Mouse (Mus musculus): ENCODE results near the gene Lmod2. TPM values are rescaled to one million over a fixed set of nuclear protein-coding genes. Genes with fewer than 3 reads are reported as not detected.

Gene Lmod2
- polyA plus RNA-seq, 1 experiment from 2014 or later, result not detected

GRCm38 (mm10) chr6:24583456-24583855 lies 14.1 kb upstream of the Lmod2 start:
- WGBS, result 80% methylated on average over 3 of the region's 3 CpGs
- H3K9ac ChIP-seq, result no peak overlapping the region
- no peaks in the 10 kb centered on the region for H3K27me3 ChIP-seq
- no peak overlapping the region for H3K4me3 ChIP-seq
- peaks cover 2% of the 10 kb centered on the region; the same call in 1 of the 2 replicates for H3K4me1 ChIP-seq
- H3K4me2 ChIP-seq (replicated peaks), result no peak overlapping the region
- H3K36me3 ChIP-seq, result no peaks in the 10 kb centered on the region
- H3K27ac ChIP-seq, result no peak overlapping the region
- H3K9me3 ChIP-seq (replicated peaks), result no peaks in the 10 kb centered on the region
- no peak for ATAC-seq (ENCODE audit: low FRiP score)

DNA sequence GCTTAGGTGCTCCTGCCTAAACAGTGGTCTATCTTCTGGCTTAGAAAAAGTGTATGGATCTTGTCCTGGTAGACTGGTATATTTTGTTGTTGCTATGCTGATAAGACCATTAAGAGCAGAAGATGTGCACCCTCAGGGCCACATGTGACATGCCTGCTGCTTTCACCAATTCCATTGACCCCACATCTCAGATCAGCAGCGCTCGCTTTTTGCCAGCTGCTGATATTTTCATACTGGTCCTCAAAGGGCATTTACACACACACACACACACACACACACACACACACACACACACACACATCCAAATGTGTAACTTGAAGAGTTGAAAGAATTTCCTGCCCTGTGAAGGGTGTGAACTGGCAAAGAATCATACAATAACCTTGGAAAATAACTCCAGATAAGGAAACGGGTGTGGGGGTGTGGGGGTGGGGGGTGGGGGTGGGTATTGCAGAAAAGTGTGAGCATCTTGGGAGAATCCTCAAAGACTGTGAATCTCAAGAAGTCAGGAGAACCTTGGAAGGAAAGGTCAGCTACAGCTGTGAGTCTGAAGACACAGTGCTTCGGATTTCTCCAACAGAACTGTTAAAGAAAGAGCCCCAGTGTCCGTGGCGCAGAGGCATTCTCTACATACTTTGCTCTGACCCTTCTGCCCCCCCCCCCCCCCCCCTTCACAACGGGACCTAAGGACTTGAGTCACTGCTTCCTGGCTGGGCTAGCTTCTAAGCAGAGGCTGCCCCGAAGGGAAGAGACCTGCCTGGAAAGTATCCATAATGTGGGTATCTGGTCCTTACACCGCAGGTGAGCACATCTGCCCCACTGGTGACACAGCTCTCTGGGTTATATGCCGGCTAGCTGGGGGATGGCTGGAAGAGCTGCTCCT lies 11.9 kb upstream of the Lmod2 start:
- Histone ChIP-seq H3K9ac (no peak overlapping the region), H3K27me3 (no peaks in the 10 kb centered on the region), H3K4me1 (peaks cover 2% of the 10 kb centered on the region; the same call in 1 of the 2 replicates), H3K4me2 (replicated peaks) (no peak overlapping the region), H3K27ac (no peak overlapping the region), H3K4me3 (no peak overlapping the region), H3K9me3 (replicated peaks) (no peaks in the 10 kb centered on the region), H3K36me3 (no peaks in the 10 kb centered on the region)
- WGBS, result 60% methylated on average over 9 of the region's 10 CpGs
- no peak for ATAC-seq (ENCODE audit: low FRiP score)

DNA sequence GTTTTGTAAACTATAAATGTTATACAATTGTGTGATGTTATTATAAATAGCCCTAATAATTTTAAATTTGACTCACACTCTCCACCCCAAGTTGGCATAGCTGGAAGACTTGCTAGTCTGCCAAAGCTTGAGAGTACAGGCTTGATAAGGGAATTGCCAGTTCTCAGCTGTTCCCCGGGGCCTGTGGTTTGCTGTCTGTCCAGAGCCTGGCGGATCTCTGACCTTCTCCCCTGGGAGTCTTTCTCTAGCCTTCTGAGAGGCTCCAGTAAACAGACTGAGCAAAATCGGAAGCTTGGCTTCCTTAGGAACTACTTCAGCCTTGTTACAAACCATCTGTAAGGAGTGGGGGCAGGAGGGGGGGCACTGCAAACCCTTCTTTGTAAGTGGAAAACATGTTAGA lies 10.7 kb upstream of the Lmod2 start:
- Histone ChIP-seq H3K27ac (no peak overlapping the region), H3K9me3 (replicated peaks) (no peaks in the 10 kb centered on the region), H3K9ac (no peak overlapping the region), H3K36me3 (no peaks in the 10 kb centered on the region), H3K4me1 (peaks cover 2% of the 10 kb centered on the region; the same call in 1 of the 2 replicates), H3K4me3 (no peak overlapping the region), H3K27me3 (no peaks in the 10 kb centered on the region), H3K4me2 (replicated peaks) (no peak overlapping the region)
- ATAC-seq (ENCODE audit: low FRiP score), result no peak
- WGBS, result 37% methylated on average over 3 of the region's 3 CpGs

- ATAC-seq (ENCODE audit: low FRiP score), result no peak
- H3K4me3 ChIP-seq, result no peak overlapping the region
- H3K4me2 ChIP-seq (replicated peaks), result no peak overlapping the region
- H3K9me3 ChIP-seq (replicated peaks), result no peaks in the 10 kb centered on the region
- H3K27me3 ChIP-seq, result no peaks in the 10 kb centered on the region
- peaks cover 2% of the 10 kb centered on the region; the same call in 1 of the 2 replicates for H3K4me1 ChIP-seq
- no peak overlapping the region for H3K9ac ChIP-seq
- 78% methylated on average over 5 of the region's 5 CpGs for WGBS
- no peaks in the 10 kb centered on the region for H3K36me3 ChIP-seq
- H3K27ac ChIP-seq, result no peak overlapping the region
Observed at GRCm38 (mm10) chr6:24590282-24590681, 7.3 kb upstream of the Lmod2 start.

DNA sequence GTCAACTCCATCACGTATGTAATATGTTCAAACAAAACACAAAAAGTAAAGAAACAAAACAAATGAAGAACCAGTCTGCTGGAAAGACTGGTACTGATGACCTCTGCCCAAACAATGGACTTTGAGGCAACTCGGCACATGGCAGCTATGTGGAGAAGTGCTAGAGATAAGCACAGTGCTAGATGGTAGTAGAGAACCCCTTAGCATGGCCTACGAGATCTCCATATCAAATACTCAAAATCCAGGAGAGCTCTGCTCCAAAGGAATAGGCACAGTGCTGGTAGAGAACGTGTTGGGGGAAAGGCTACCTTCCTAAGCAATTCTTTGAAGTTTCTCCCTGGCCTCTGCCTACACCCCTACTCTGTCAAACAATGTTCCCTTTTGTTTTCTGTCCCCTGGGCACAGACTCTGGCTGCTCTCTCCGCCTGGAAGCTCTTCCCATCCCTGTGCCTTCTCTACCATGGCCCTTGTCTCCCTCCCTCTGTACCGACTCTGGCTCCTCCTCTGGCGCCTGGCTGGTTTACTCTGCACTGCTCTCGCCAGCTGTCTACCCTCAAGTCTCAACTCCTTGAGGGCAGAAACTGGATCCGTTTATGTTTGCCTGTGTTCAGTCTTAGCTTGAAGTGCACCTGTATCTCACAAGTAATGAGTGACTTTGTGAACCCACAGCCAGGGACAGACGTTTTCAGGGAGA lies 5.9 kb upstream of the Lmod2 start:
- WGBS, result 42% methylated on average over 10 of the region's 10 CpGs
- ATAC-seq (ENCODE audit: low FRiP score), result no peak
- Histone ChIP-seq H3K9ac (no peak overlapping the region), H3K4me1 (no peaks in the 10 kb centered on the region), H3K4me2 (replicated peaks) (no peak overlapping the region), H3K36me3 (no peaks in the 10 kb centered on the region), H3K27ac (no peak overlapping the region), H3K4me3 (no peak overlapping the region), H3K9me3 (replicated peaks) (no peaks in the 10 kb centered on the region), H3K27me3 (no peaks in the 10 kb centered on the region)

DNA sequence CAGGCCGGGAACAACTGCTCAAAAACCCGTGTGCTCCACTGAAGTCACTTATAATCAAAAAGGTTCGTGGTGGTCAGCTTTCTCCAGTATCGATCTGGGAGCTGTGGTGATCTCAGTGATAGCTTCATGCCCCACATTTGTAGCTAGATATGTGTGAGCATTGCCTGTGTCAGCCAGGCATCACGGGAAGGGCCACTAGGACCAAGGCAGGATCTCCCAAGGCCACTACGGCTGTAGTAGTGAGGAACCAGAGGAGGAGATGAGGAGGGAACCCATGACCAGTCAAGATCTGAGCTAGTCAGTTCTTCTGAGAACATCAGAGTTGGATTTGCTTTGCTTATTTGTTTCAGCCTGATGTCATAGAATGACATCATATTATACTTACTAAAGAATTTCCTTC lies 1.6 kb downstream of the Lmod2 start:
- H3K4me3 ChIP-seq, result no peak overlapping the region
- no peaks in the 10 kb centered on the region; the same call in 1 of the 2 replicates for H3K4me1 ChIP-seq
- H3K9ac ChIP-seq, result no peak overlapping the region
- H3K27me3 ChIP-seq, result no peaks in the 10 kb centered on the region
- no peak overlapping the region for H3K4me2 ChIP-seq (replicated peaks)
- no peak for ATAC-seq (ENCODE audit: low FRiP score)
- WGBS, result 93% methylated on average over 6 of the region's 6 CpGs
- H3K9me3 ChIP-seq (replicated peaks), result no peaks in the 10 kb centered on the region
- H3K36me3 ChIP-seq, result no peaks in the 10 kb centered on the region
- H3K27ac ChIP-seq, result no peak overlapping the region

DNA sequence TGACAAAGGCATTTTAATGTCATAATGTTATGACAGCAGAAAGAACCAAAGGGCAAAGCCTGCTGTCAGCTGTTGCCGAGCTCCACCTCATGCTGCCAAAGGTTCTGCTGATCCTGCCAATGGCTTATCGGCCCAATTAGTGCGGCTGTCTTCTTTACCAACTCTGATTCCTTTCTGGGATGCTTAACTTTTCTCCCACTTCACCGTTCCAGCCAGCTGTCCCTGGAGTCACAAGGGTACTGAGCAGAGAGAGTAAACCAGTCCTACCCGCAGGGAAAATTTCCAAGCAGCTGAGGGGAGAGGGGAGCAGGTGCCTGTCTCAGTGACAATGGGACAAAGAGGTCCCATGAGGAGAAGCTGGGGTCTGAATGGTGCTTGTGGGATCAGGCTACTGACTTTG lies 2.1 kb downstream of the Lmod2 start:
- H3K9ac ChIP-seq, result no peak overlapping the region
- ATAC-seq (ENCODE audit: low FRiP score), result no peak
- H3K27ac ChIP-seq, result no peak overlapping the region
- no peaks in the 10 kb centered on the region for H3K27me3 ChIP-seq
- H3K4me1 ChIP-seq, result no peaks in the 10 kb centered on the region; the same call in 1 of the 2 replicates
- no peaks in the 10 kb centered on the region for H3K36me3 ChIP-seq
- H3K4me2 ChIP-seq (replicated peaks), result no peak overlapping the region
- H3K9me3 ChIP-seq (replicated peaks), result no peaks in the 10 kb centered on the region
- no peak overlapping the region for H3K4me3 ChIP-seq
- 79% methylated on average over 5 of the region's 5 CpGs for WGBS

DNA sequence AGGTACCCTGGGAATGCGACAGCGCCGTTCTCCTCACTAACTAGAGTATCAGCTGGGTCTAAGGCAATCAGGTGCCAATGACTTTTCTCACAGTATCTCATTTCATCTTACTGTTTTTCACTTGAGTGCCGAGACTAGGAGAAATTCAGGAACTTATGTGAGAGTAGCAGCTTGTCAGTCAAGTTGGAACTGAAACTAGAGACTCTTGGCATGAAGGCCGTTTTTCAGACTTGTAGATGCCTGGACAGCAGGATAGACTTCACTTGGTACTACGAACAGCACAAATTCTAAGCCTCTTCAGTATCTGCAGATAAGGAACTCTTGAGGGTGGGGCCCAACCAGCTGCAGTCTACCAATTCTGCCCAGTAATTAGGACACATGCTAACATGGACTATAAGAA lies 2.6 kb downstream of the Lmod2 start:
- Histone ChIP-seq H3K4me2 (replicated peaks) (no peak overlapping the region), H3K27ac (no peak overlapping the region), H3K9me3 (replicated peaks) (no peaks in the 10 kb centered on the region), H3K27me3 (no peaks in the 10 kb centered on the region), H3K4me1 (no peaks in the 10 kb centered on the region; the same call in 1 of the 2 replicates), H3K36me3 (no peaks in the 10 kb centered on the region), H3K4me3 (no peak overlapping the region), H3K9ac (no peak overlapping the region)
- 81% methylated on average over 6 of the region's 6 CpGs for WGBS
- no peak for ATAC-seq (ENCODE audit: low FRiP score)

GRCm38 (mm10) chr6:24600726-24601125 lies 3.2 kb downstream of the Lmod2 start:
- Histone ChIP-seq H3K9ac (no peak overlapping the region), H3K4me1 (no peaks in the 10 kb centered on the region; the same call in 1 of the 2 replicates), H3K4me3 (no peak overlapping the region), H3K9me3 (replicated peaks) (no peaks in the 10 kb centered on the region), H3K4me2 (replicated peaks) (no peak overlapping the region), H3K27me3 (no peaks in the 10 kb centered on the region), H3K36me3 (no peaks in the 10 kb centered on the region), H3K27ac (no peak overlapping the region)
- whole genome bisulfite sequencing, result 71% methylated on average over 4 of the region's 4 CpGs
- no peak for ATAC-seq (ENCODE audit: low FRiP score)

- no peak overlapping the region for H3K4me3 ChIP-seq
- no peak overlapping the region for H3K27ac ChIP-seq
- WGBS, result 48% methylated on average over 1 of the region's 1 CpGs
- no peak overlapping the region for H3K9ac ChIP-seq
- H3K4me1 ChIP-seq, result no peaks in the 10 kb centered on the region; the same call in 1 of the 2 replicates
- H3K36me3 ChIP-seq, result no peaks in the 10 kb centered on the region
- H3K4me2 ChIP-seq (replicated peaks), result no peak overlapping the region
- H3K9me3 ChIP-seq (replicated peaks), result no peaks in the 10 kb centered on the region
- ATAC-seq (ENCODE audit: low FRiP score), result no peak
- no peaks in the 10 kb centered on the region for H3K27me3 ChIP-seq
Observed at GRCm38 (mm10) chr6:24601668-24602067, 4.1 kb downstream of the Lmod2 start.

GRCm38 (mm10) chr6:24602351-24602750 lies 4.8 kb downstream of the Lmod2 start:
- no peak for ATAC-seq (ENCODE audit: low FRiP score)

GRCm38 (mm10) chr6:24602993-24603392 lies 5.4 kb downstream of the Lmod2 start:
- Histone ChIP-seq H3K4me3 (no peak overlapping the region), H3K9ac (no peak overlapping the region), H3K4me1 (no peaks in the 10 kb centered on the region; the same call in 1 of the 2 replicates), H3K9me3 (replicated peaks) (no peaks in the 10 kb centered on the region), H3K27ac (no peak overlapping the region), H3K36me3 (no peaks in the 10 kb centered on the region), H3K4me2 (replicated peaks) (no peak overlapping the region), H3K27me3 (no peaks in the 10 kb centered on the region)
- no peak for ATAC-seq (ENCODE audit: low FRiP score)
- WGBS, result 93% methylated on average over 5 of the region's 5 CpGs

More at GRCm38 (mm10) chr6:24602351-24602750, 4.8 kb downstream of the Lmod2 start:
- WGBS, result 72% methylated on average over 3 of the region's 3 CpGs
- Histone ChIP-seq H3K36me3 (no peaks in the 10 kb centered on the region), H3K27ac (no peak overlapping the region), H3K4me3 (no peak overlapping the region), H3K9ac (no peak overlapping the region), H3K4me1 (no peaks in the 10 kb centered on the region; the same call in 1 of the 2 replicates), H3K4me2 (replicated peaks) (no peak overlapping the region), H3K27me3 (no peaks in the 10 kb centered on the region), H3K9me3 (replicated peaks) (no peaks in the 10 kb centered on the region)

Measured in hindbrain, embryonic 12.5 days (tissue).